Mouse (Mus musculus) liver, embryonic 16.5 days (tissue): ENCODE data around the gene Emb. TPM values are rescaled to one million over a fixed set of nuclear protein-coding genes. Genes with fewer than 3 reads are reported as not detected.
A peak's percentile ranks its signal among the peaks of the same experiment; 100 is the strongest.

ENCODE experiments used
- ATAC-seq: fragments of 200-750 bp; cut with Nextera tagmentation; 2 replicates; pipeline ENCODE4 v1.8.0; 2017; ENCODE audit warnings: low read depth, mild to moderate bottlenecking, moderate number of reproducible peaks, moderate library complexity
- H3K27ac ChIP-seq: fragments of 300-500 bp; sonication (generic); 2 replicates; pipeline ENCODE4 v1.5.1; 2014; ENCODE audit warnings: mild to moderate bottlenecking, low read length
- H3K27me3 ChIP-seq: fragments of 300-500 bp; sonication (generic); 2 replicates; pipeline ENCODE4 v1.6.1; 2014; ENCODE audit warnings: low read depth, low read length, mixed read lengths; ENCODE audit not compliant: control insufficient read depth, insufficient read depth
- H3K36me3 ChIP-seq: fragments of 300-500 bp; sonication (generic); 2 replicates; pipeline ENCODE4 v1.6.1; 2014; ENCODE audit warnings: mild to moderate bottlenecking; ENCODE audit not compliant: control insufficient read depth, insufficient read depth
- H3K4me1 ChIP-seq: fragments of 300-500 bp; sonication (generic); 2 replicates; pipeline ENCODE4 v1.6.1; 2014; ENCODE audit warnings: low read depth, low read length, mixed read lengths; ENCODE audit not compliant: control insufficient read depth
- H3K4me2 ChIP-seq: fragments of 300-500 bp; sonication (generic); 2 replicates; pipeline ENCODE4 v1.6.1; 2014; ENCODE audit warnings: low read depth, low read length, mixed read lengths
- H3K4me3 ChIP-seq: fragments of 300-500 bp; sonication (generic); 2 replicates; pipeline ENCODE4 v1.5.1; 2014; ENCODE audit warnings: low read depth, mild to moderate bottlenecking, low read length
- H3K9ac ChIP-seq: fragments of 300-500 bp; sonication (generic); 2 replicates; pipeline ENCODE4 v1.6.1; 2014; ENCODE audit warnings: low read depth, low read length
- H3K9me3 ChIP-seq: fragments of 300-500 bp; sonication (generic); replicated peaks from 2 replicates; pipeline ENCODE4 v1.6.1; 2016; ENCODE audit warnings: low read length; ENCODE audit not compliant: control insufficient read depth
- WGBS: fragments of 180-500 bp; shearing (Covaris S2); extraction: QIAGEN DNeasy Blood & Tissue Kit; methylation state at CpG from one replicate; pipeline ENCODE4 v1.1.7; 2014; ENCODE audit not compliant: insufficient replicate concordance; 5-methylcytosine and 5-hydroxymethylcytosine counted together
- polyA plus RNA-seq: library from polyadenylated mRNA; unstranded; fragments of >200 nt; fragmentation: Nextera tagmentation; extraction: Ambion mirVana; gene quantifications from 2 replicates; pipeline ENCODE4 v1.2.1, GENCODE M21; 2015

Emb gene
- polyA plus RNA-seq, 1 experiment from 2014 or later, result 13.9 TPM

DNA sequence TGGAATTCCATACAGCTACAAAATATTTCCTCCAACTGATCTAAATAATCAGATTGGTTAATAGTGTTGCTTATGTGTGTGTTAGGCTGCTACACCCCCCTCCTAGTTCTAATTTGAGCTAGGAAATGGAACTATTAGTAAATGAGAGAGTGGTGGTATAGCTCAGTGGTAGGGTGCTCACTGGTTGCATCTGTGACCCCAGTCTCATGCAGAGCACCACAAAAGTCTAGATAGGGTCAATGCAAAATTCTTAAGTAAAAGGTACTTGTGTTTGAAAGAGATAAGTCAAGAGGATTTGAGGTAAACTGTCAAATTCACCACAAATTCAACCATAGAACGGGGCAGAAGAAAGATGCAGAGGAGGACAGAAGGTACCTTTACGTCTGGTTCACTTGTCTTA is 10.7 kb upstream of the Emb start:
- Histone ChIP-seq H3K27me3 (no peaks in the 10 kb centered on the region), H3K27ac (no peak overlapping the region), H3K9me3 (no peaks in the 10 kb centered on the region), H3K4me1 (no peaks in the 10 kb centered on the region), H3K9ac (no peak overlapping the region), H3K36me3 (no peaks in the 10 kb centered on the region), H3K4me3 (no peak overlapping the region), H3K4me2 (no peak overlapping the region)
- WGBS, result 40% methylated on average over 2 of the region's 2 CpGs
- no peak for ATAC-seq

DNA sequence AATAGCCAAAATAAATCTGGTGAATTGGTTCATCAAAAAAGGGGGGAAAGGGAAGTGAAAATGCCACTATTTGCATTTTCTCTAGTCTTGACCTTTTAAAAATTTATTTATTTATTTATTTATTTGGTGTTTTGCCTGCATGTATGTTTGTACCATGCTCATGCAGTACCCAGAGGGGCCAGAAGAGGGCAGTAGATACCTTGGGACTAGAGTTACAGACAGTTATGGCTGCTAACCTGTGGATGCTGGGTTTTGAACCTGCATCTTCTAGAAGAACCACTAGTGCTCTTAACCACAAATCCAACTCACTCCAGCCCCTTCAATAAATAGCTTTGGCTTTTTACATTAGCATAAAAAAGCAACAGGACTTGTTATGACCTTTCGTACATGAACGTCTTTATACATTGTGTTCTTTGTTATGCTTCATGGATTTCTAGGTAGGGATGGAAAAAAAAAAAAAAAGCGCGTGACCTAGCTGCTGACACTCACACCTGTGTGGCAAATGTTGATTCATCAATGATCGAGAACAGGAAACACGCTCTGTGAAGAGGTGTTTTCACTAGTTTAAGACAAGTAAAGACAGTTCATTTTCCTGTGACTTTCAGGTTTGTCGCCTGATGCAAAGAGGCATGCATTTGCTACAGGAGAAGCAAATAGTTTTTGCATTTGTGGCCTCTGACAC is 9.8 kb upstream of the Emb start:
- no peaks in the 10 kb centered on the region for H3K9me3 ChIP-seq
- no peak overlapping the region for H3K4me2 ChIP-seq
- no peak overlapping the region for H3K27ac ChIP-seq
- WGBS, result 74% methylated on average over 7 of the region's 7 CpGs
- no peaks in the 10 kb centered on the region for H3K27me3 ChIP-seq
- no peaks in the 10 kb centered on the region for H3K4me1 ChIP-seq
- H3K36me3 ChIP-seq, result no peaks in the 10 kb centered on the region
- H3K9ac ChIP-seq, result no peak overlapping the region
- no peak overlapping the region for H3K4me3 ChIP-seq
- no peak for ATAC-seq

GRCm38 (mm10) chr13:117202755-117203471 is 5.4 kb upstream of the Emb start:
- WGBS, result 37% methylated on average over 21 of the region's 22 CpGs
- no peaks in the 10 kb centered on the region for H3K36me3 ChIP-seq
- no peak for ATAC-seq
- H3K27ac ChIP-seq, result no peak overlapping the region
- no peaks in the 10 kb centered on the region for H3K4me1 ChIP-seq
- H3K9ac ChIP-seq, result no peak overlapping the region
- H3K4me2 ChIP-seq, result no peak overlapping the region
- no peak overlapping the region for H3K4me3 ChIP-seq
- H3K9me3 ChIP-seq, result no peaks in the 10 kb centered on the region
- H3K27me3 ChIP-seq, result no peaks in the 10 kb centered on the region

GRCm38 (mm10) chr13:117204685-117205084 is 3.7 kb upstream of the Emb start:
- Histone ChIP-seq H3K36me3 (no peaks in the 10 kb centered on the region), H3K4me3 (no peak overlapping the region), H3K27me3 (no peaks in the 10 kb centered on the region), H3K9me3 (no peaks in the 10 kb centered on the region), H3K4me2 (no peak overlapping the region), H3K27ac (no peak overlapping the region), H3K9ac (no peak overlapping the region), H3K4me1 (no peaks in the 10 kb centered on the region)
- ATAC-seq, result no peak
- WGBS, result 71% methylated on average over 7 of the region's 7 CpGs

- Histone ChIP-seq H3K9ac (no peak overlapping the region), H3K9me3 (no peaks in the 10 kb centered on the region), H3K36me3 (no peaks in the 10 kb centered on the region), H3K27ac (no peak overlapping the region), H3K4me2 (no peak overlapping the region), H3K27me3 (no peaks in the 10 kb centered on the region), H3K4me3 (no peak overlapping the region), H3K4me1 (no peaks in the 10 kb centered on the region)
- 72% methylated on average over 8 of the region's 8 CpGs for WGBS
- ATAC-seq, result no peak
Measured at GRCm38 (mm10) chr13:117206066-117206465, 2.3 kb upstream of the Emb start.

- H3K27me3 ChIP-seq, result no peaks in the 10 kb centered on the region
- H3K4me1 ChIP-seq, result no peaks in the 10 kb centered on the region
- no peaks in the 10 kb centered on the region for H3K36me3 ChIP-seq
- no peaks in the 10 kb centered on the region for H3K9me3 ChIP-seq
- H3K4me3 ChIP-seq, result no peak overlapping the region
- H3K27ac ChIP-seq, result peak overlapping the region; percentile 43; the same call in 1 of the 2 replicates
- H3K9ac ChIP-seq, result no peak overlapping the region
- peak; percentile 39; the same call in 1 of the 2 replicates for ATAC-seq
- H3K4me2 ChIP-seq, result no peak overlapping the region
- 14% methylated on average over 11 of the region's 11 CpGs for WGBS
Measured at GRCm38 (mm10) chr13:117211386-117211875, 3.1 kb downstream of the Emb start.

DNA sequence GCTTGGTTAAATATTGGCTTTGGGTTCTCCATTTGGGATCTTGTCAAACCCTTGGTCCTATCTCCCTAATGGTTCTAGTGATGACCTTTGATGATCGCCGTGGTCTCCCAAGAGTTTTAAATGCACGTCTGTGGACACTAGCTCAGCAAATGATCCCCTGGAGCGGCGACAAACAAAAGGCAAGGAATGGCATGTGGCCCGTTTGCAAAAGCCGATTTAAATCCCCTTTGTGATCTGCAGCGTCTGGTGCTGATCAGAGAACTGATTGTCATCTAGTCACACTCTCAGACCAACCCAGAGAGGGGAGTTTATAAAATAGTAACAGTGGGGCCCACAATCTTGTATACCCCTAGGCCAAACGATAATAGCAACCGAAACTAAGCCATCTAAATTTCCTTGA is 7.1 kb downstream of the Emb start:
- Histone ChIP-seq H3K9ac (no peak overlapping the region), H3K4me1 (no peaks in the 10 kb centered on the region), H3K4me2 (no peak overlapping the region), H3K36me3 (no peaks in the 10 kb centered on the region), H3K27ac (no peak overlapping the region), H3K4me3 (no peak overlapping the region), H3K9me3 (no peaks in the 10 kb centered on the region), H3K27me3 (peaks cover 11% of the 10 kb centered on the region)
- WGBS, result 43% methylated on average over 10 of the region's 10 CpGs
- no peak for ATAC-seq

- Histone ChIP-seq H3K4me3 (no peak overlapping the region), H3K4me2 (no peak overlapping the region), H3K4me1 (no peaks in the 10 kb centered on the region), H3K36me3 (no peaks in the 10 kb centered on the region), H3K27ac (no peak overlapping the region), H3K9ac (no peak overlapping the region), H3K9me3 (no peaks in the 10 kb centered on the region), H3K27me3 (peaks cover 17% of the 10 kb centered on the region)
- 35% methylated on average over 10 of the region's 10 CpGs for WGBS
- no peak for ATAC-seq
Measured at GRCm38 (mm10) chr13:117216126-117216525, 7.8 kb downstream of the Emb start.

- no peak for ATAC-seq
- WGBS, result 31% methylated on average over 9 of the region's 9 CpGs
- no peaks in the 10 kb centered on the region for H3K9me3 ChIP-seq
Measured at GRCm38 (mm10) chr13:117216752-117217363, 8.5 kb downstream of the Emb start.

More at GRCm38 (mm10) chr13:117216752-117217363, 8.5 kb downstream of the Emb start:
- Histone ChIP-seq H3K27me3 (peaks cover 24% of the 10 kb centered on the region), H3K9ac (no peak overlapping the region), H3K4me1 (no peaks in the 10 kb centered on the region), H3K4me3 (no peak overlapping the region), H3K4me2 (no peak overlapping the region), H3K27ac (no peak overlapping the region), H3K36me3 (no peaks in the 10 kb centered on the region)
